Mouse (Mus musculus): Measurements from ENCODE around the gene Trp63.

GRCm38 (mm10) chr16:25797732-25798294 is 114.2 kb downstream of the Trp63 start:
- no peak for TF ChIP-seq CTCF (IDR thresholded peaks at IDR 0.05; ENCODE audit: insufficient read depth, low read depth, low read length)
- TF ChIP-seq POLR2A (IDR thresholded peaks at IDR 0.05; ENCODE audit: insufficient read depth, low read depth, low read length) = no peak

Measured in olfactory bulb, adult 2 months (tissue).